Mouse (Mus musculus): ENCODE measurements at regions not wholly inside any gene's neighbourhood (a gene's known extent, or its start where the extent isn't known, plus 50 kb on each side); places are given as distances from the start of the nearest gene placed in this dataset.

GRCm38 (mm10) chr4:137187592-137187991 lies 89.7 kb upstream of the Wnt4 start:
- Histone ChIP-seq H3K4me1 (replicated peaks) (peaks cover 34% of the 10 kb centered on the region), H3K27me3 (no peaks in the 10 kb centered on the region), H3K36me3 (no peaks in the 10 kb centered on the region), H3K9me3 (no peaks in the 10 kb centered on the region), H3K4me2 (no peak overlapping the region), H3K4me3 (no peak overlapping the region), H3K27ac (replicated peaks) (no peak overlapping the region), H3K9ac (no peak overlapping the region)
- ATAC-seq (ENCODE audit: low read depth): no peak
- WGBS: 67% methylated on average over 3 of the region's 3 CpGs

- H3K4me1 ChIP-seq (replicated peaks): peaks cover 34% of the 10 kb centered on the region
- no peak for ATAC-seq (ENCODE audit: low read depth)
- H3K36me3 ChIP-seq: no peaks in the 10 kb centered on the region
- WGBS: 86% methylated on average over 9 of the region's 9 CpGs
- H3K9ac ChIP-seq: no peak overlapping the region
- H3K4me2 ChIP-seq: no peak overlapping the region
- no peak overlapping the region for H3K4me3 ChIP-seq
- no peak overlapping the region for H3K27ac ChIP-seq (replicated peaks)
- no peaks in the 10 kb centered on the region for H3K27me3 ChIP-seq
- no peaks in the 10 kb centered on the region for H3K9me3 ChIP-seq
Measured at GRCm38 (mm10) chr4:137187051-137187450, 90.2 kb upstream of the Wnt4 start.

GRCm38 (mm10) chr4:137185001-137185400 lies 92.3 kb upstream of the Wnt4 start:
- H3K4me1 ChIP-seq (replicated peaks): peaks cover 27% of the 10 kb centered on the region
- H3K36me3 ChIP-seq: no peaks in the 10 kb centered on the region
- no peak overlapping the region for H3K9ac ChIP-seq
- H3K4me2 ChIP-seq: no peak overlapping the region
- no peaks in the 10 kb centered on the region for H3K27me3 ChIP-seq
- H3K27ac ChIP-seq (replicated peaks): no peak overlapping the region
- H3K9me3 ChIP-seq: no peaks in the 10 kb centered on the region
- WGBS: 92% methylated on average over 4 of the region's 4 CpGs
- H3K4me3 ChIP-seq: no peak overlapping the region
- no peak for ATAC-seq (ENCODE audit: low read depth)

GRCm38 (mm10) chr4:137183181-137183850 lies 94.0 kb upstream of the Wnt4 start:
- Histone ChIP-seq H3K4me3 (no peak overlapping the region), H3K4me2 (no peak overlapping the region), H3K9me3 (no peaks in the 10 kb centered on the region), H3K9ac (no peak overlapping the region), H3K27ac (replicated peaks) (no peak overlapping the region), H3K27me3 (no peaks in the 10 kb centered on the region), H3K4me1 (replicated peaks) (peaks cover 21% of the 10 kb centered on the region), H3K36me3 (no peaks in the 10 kb centered on the region)
- ATAC-seq (ENCODE audit: low read depth): no peak
- WGBS: 55% methylated on average over 10 of the region's 10 CpGs

GRCm38 (mm10) chr4:137182547-137182946 lies 94.7 kb upstream of the Wnt4 start:
- Histone ChIP-seq H3K4me1 (replicated peaks) (peaks cover 21% of the 10 kb centered on the region), H3K4me3 (no peak overlapping the region), H3K27me3 (no peaks in the 10 kb centered on the region), H3K9me3 (no peaks in the 10 kb centered on the region), H3K27ac (replicated peaks) (no peak overlapping the region), H3K9ac (no peak overlapping the region), H3K36me3 (no peaks in the 10 kb centered on the region), H3K4me2 (no peak overlapping the region)
- no peak for ATAC-seq (ENCODE audit: low read depth)
- whole genome bisulfite sequencing: 75% methylated on average over 14 of the region's 14 CpGs

- peaks cover 21% of the 10 kb centered on the region for H3K4me1 ChIP-seq (replicated peaks)
- no peak overlapping the region for H3K9ac ChIP-seq
- no peak overlapping the region for H3K27ac ChIP-seq (replicated peaks)
- ATAC-seq (ENCODE audit: low read depth): no peak
- H3K27me3 ChIP-seq: no peaks in the 10 kb centered on the region
- no peak overlapping the region for H3K4me3 ChIP-seq
- 61% methylated on average over 8 of the region's 8 CpGs for WGBS
- no peaks in the 10 kb centered on the region for H3K36me3 ChIP-seq
- H3K4me2 ChIP-seq: no peak overlapping the region
- H3K9me3 ChIP-seq: no peaks in the 10 kb centered on the region
Measured at GRCm38 (mm10) chr4:137181252-137181651, 96.0 kb upstream of the Wnt4 start.

- Histone ChIP-seq H3K4me1 (replicated peaks) (peaks cover 21% of the 10 kb centered on the region), H3K36me3 (no peaks in the 10 kb centered on the region), H3K9me3 (no peaks in the 10 kb centered on the region), H3K27ac (replicated peaks) (no peak overlapping the region), H3K9ac (no peak overlapping the region), H3K27me3 (no peaks in the 10 kb centered on the region), H3K4me3 (no peak overlapping the region), H3K4me2 (no peak overlapping the region)
- WGBS: 71% methylated on average over 2 of the region's 2 CpGs
- ATAC-seq (ENCODE audit: low read depth): no peak
Measured at GRCm38 (mm10) chr4:137180083-137180482, 97.2 kb upstream of the Wnt4 start.

GRCm38 (mm10) chr4:137178833-137179232 lies 98.5 kb upstream of the Wnt4 start:
- Histone ChIP-seq H3K27me3 (no peaks in the 10 kb centered on the region), H3K27ac (replicated peaks) (no peak overlapping the region), H3K36me3 (no peaks in the 10 kb centered on the region), H3K4me2 (no peak overlapping the region), H3K4me3 (no peak overlapping the region), H3K9me3 (no peaks in the 10 kb centered on the region), H3K9ac (no peak overlapping the region), H3K4me1 (replicated peaks) (peaks cover 10% of the 10 kb centered on the region)
- ATAC-seq (ENCODE audit: low read depth): no peak
- WGBS: 60% methylated on average over 3 of the region's 3 CpGs

GRCm38 (mm10) chr4:137164933-137165332 lies 112.4 kb upstream of the Wnt4 start:
- Histone ChIP-seq H3K4me2 (peak overlapping the region; percentile 48), H3K4me3 (peak overlapping the region; percentile 22), H3K27ac (replicated peaks) (no peak overlapping the region), H3K4me1 (replicated peaks) (peaks cover 15% of the 10 kb centered on the region), H3K9ac (peak overlapping the region; percentile 45; the same call in 1 of the 2 replicates), H3K9me3 (no peaks in the 10 kb centered on the region), H3K36me3 (no peaks in the 10 kb centered on the region), H3K27me3 (peaks cover 10% of the 10 kb centered on the region)
- 42% methylated on average over 9 of the region's 9 CpGs for WGBS
- peak; percentile 61; the same call in 1 of the 2 replicates for ATAC-seq (ENCODE audit: low read depth)

GRCm38 (mm10) chr4:137164429-137164828 lies 112.9 kb upstream of the Wnt4 start:
- Histone ChIP-seq H3K27me3 (peaks cover 10% of the 10 kb centered on the region), H3K9ac (peak overlapping the region; percentile 45; the same call in 1 of the 2 replicates), H3K36me3 (no peaks in the 10 kb centered on the region), H3K9me3 (no peaks in the 10 kb centered on the region), H3K4me3 (peak overlapping the region; percentile 22), H3K27ac (replicated peaks) (no peak overlapping the region), H3K4me2 (peak overlapping the region; percentile 48), H3K4me1 (replicated peaks) (peaks cover 15% of the 10 kb centered on the region)
- peak; percentile 59 for ATAC-seq (ENCODE audit: low read depth)
- 4% methylated on average over 12 of the region's 12 CpGs for WGBS

- H3K27me3 ChIP-seq: peaks cover 10% of the 10 kb centered on the region
- no peak overlapping the region for H3K4me2 ChIP-seq
- H3K9me3 ChIP-seq: no peaks in the 10 kb centered on the region
- WGBS: 67% methylated on average over 12 of the region's 12 CpGs
- no peak overlapping the region for H3K9ac ChIP-seq
- H3K27ac ChIP-seq (replicated peaks): no peak overlapping the region
- no peaks in the 10 kb centered on the region for H3K36me3 ChIP-seq
- no peak for ATAC-seq (ENCODE audit: low read depth)
- peaks cover 15% of the 10 kb centered on the region for H3K4me1 ChIP-seq (replicated peaks)
- no peak overlapping the region for H3K4me3 ChIP-seq
Measured at GRCm38 (mm10) chr4:137163962-137164361, 113.3 kb upstream of the Wnt4 start.

- H3K4me2 ChIP-seq: no peak overlapping the region
- H3K9me3 ChIP-seq: no peaks in the 10 kb centered on the region
- no peak for ATAC-seq (ENCODE audit: low read depth)
- H3K27me3 ChIP-seq: peaks cover 10% of the 10 kb centered on the region
- H3K27ac ChIP-seq (replicated peaks): no peak overlapping the region
- peaks cover 36% of the 10 kb centered on the region for H3K4me1 ChIP-seq (replicated peaks)
- WGBS: 91% methylated on average over 7 of the region's 7 CpGs
- no peaks in the 10 kb centered on the region for H3K36me3 ChIP-seq
- H3K4me3 ChIP-seq: no peak overlapping the region
- H3K9ac ChIP-seq: no peak overlapping the region
Measured at GRCm38 (mm10) chr4:137160526-137160925, 111.9 kb upstream of the Zbtb40 start.

GRCm38 (mm10) chr4:137158201-137158600 lies 109.6 kb upstream of the Zbtb40 start:
- peaks cover 20% of the 10 kb centered on the region for H3K4me1 ChIP-seq (replicated peaks)
- H3K4me3 ChIP-seq: no peak overlapping the region
- ATAC-seq (ENCODE audit: low read depth): peak; percentile 74
- no peaks in the 10 kb centered on the region for H3K9me3 ChIP-seq
- H3K36me3 ChIP-seq: no peaks in the 10 kb centered on the region
- H3K27ac ChIP-seq (replicated peaks): no peak overlapping the region; the same call in 1 of the 2 replicates
- WGBS: 39% methylated on average over 9 of the region's 9 CpGs
- no peak overlapping the region for H3K9ac ChIP-seq
- H3K4me2 ChIP-seq: no peak overlapping the region
- peaks cover 2% of the 10 kb centered on the region for H3K27me3 ChIP-seq
